Mouse (Mus musculus) hindlimb bud, embryonic 11.5 days (tissue): ENCODE measurements at regions not wholly inside any gene's neighbourhood (a gene's known extent, or its start where the extent isn't known, plus 50 kb on each side); places are given as distances from the start of the nearest gene placed in this dataset.

Source experiments
- DNase-seq: peaks from one replicate; pipeline ENCODE4 v3.0.0-alpha.2; 2012; ENCODE audit warnings: low read depth, low spot score; ENCODE audit errors: extremely low spot score

- no peak for DNase-seq
Measured at GRCm38 (mm10) chr2:77358176-77358575, 77.8 kb upstream of the Sestd1 start.

GRCm38 (mm10) chr2:77356798-77357197 lies 76.4 kb upstream of the Sestd1 start:
- DNase-seq: no peak

GRCm38 (mm10) chr2:77351987-77352628 lies 71.7 kb upstream of the Sestd1 start:
- no peak for DNase-seq

DNA sequence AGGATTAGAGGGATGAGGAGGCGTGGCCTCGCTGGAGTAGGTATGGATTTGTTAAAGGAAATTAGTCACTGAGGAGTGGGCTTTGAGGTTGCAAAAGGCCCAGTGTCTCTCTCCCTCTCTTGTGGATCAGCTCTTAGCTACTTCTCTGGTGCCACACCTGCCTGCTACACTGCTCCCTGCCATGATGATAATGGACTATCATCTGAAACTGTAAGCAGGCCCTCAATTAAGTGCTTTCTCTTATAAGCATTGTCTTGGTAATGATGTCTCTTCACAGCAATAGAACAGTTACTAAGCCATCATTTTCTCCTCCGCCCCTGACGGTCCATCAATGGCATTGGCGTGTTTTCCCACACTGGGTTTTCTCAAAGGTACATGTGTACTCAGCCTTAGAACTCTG lies 66.6 kb upstream of the Sestd1 start:
- DNase-seq: no peak

- DNase-seq: no peak
Measured at GRCm38 (mm10) chr2:77343736-77344440, 63.5 kb upstream of the Sestd1 start.

DNA sequence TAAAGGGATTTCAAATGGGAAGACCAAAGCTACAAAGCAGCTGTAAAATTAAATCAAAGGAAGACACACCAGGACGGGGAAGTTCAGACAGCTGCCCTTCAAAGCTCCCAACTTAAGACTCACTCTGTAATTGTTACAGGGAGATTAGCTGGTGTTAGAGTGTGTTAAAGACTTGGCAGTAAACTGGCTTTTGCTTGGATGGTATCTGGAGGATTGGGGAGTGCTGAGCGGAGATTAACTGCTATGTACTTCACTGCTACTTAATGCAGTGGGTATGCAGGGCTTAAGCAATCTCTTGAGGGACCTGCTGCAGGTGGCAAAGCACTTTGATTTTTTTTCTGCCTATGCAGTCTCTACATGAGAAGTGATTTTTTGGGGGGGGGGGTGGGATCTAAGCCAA lies 62.0 kb upstream of the Sestd1 start:
- DNase-seq: no peak

DNA sequence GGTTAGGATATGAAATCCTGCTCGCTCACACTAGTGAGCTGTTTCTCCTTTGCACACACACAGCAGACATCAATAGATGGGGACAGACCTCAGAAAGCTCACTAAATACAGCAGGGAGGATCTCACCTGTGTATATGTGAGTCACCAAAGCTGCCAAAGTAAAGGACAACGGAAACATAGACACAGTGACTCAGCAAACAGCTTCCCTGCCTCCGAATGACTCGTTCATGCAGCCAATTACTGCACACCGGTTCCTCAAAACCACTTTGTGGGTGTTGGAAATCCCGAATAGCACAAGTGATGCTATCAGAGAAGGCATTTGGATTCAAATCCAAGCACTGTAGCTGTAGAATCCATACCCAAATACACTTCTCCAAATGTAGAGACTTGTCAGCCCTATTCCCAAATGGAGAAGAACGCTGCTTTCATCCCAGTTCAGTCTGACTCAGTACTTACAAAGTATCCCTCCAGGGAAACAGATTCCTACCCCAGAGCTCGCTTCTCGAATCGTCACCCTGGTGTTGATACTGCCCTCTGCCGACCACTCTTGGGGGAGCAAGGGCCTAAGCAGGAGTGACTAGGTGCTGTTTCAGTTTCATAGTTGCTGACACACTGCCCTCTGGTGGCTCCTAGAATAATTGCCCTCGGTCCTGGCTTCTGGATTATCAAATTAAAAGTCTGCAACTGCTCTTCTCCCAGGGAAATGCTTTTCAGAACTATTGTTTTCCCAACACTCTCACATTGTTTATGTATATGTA lies 61.4 kb upstream of the Sestd1 start:
- DNase-seq: peak; percentile 87

- no peak for DNase-seq
Measured at GRCm38 (mm10) chr2:77340076-77340475, 59.7 kb upstream of the Sestd1 start.

- no peak for DNase-seq
Measured at GRCm38 (mm10) chr2:77337786-77338406, 57.5 kb upstream of the Sestd1 start.

DNA sequence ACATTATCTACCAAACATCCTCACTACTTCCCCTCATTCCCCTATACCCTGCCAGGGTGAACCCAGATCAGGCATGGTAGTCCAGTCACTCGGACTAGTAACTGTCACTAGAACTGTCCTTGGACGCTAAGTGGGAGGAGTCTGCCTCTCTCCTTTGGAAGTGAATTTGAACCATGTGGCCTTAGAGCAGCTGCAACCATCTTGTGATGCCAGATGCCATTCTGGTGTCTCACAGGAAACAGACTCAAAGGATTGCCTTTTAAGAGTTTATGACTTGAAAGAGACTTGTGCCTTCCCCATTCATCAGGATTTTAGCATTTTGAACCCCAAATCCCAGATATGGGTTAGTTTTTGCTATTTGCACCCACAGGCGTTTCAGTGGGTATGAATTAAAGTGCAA lies 56.9 kb upstream of the Sestd1 start:
- DNase-seq: no peak

- no peak for DNase-seq
Measured at GRCm38 (mm10) chr2:77336810-77337209, 56.4 kb upstream of the Sestd1 start.

GRCm38 (mm10) chr2:77334706-77335105 lies 54.3 kb upstream of the Sestd1 start:
- DNase-seq: no peak

DNA sequence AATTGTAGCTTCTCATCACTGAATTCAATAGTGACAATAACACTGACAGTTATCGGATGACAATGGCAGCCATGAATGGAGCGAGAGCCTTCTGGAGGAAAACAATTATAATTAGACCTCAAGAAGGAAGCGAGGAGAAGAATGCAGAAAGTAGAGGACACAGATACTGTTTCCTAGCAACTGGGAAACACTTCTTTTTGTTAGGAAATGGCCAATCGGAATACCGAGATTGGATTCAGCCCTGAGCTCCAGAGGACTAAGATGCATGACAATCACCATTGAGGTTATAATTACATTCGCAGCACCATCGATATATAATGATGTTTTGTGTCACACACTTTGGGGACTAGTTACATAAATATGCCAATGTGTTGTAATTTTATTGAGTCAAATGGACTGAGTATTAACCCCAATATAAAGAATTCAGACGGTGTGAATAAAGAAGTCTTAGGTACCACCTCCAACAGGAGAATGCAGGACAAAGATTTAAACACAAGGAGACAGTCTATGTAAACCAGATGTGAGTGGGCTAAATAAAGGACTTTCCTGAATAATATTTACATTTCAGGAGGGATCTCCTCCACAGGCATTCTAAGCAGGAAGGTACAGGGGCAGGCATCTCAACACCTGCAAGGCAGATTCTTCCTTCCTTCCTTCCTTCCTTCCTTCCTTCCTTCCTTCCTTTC lies 53.1 kb upstream of the Sestd1 start:
- no peak for DNase-seq
